Mouse (Mus musculus) heart, postnatal 0 days (tissue): ENCODE measurements around the gene Prkca. TPM values are rescaled to one million over a fixed set of nuclear protein-coding genes. Genes with fewer than 3 reads are reported as not detected.

Source experiments
- ATAC-seq: fragments of 200-750 bp; cut with Nextera tagmentation; 2 replicates; pipeline ENCODE4 v1.8.0; 2017; ENCODE audit warnings: low read depth, moderate number of reproducible peaks, moderate library complexity; ENCODE audit not compliant: insufficient read depth
- DNase-seq: peaks from one replicate; pipeline ENCODE4 v3.0.0-alpha.2; 2016; ENCODE audit warnings: low spot score
- H3K27ac ChIP-seq: fragments of 300-500 bp; sonication (generic); 2 replicates; pipeline ENCODE4 v1.5.1; 2014; ENCODE audit warnings: low read depth, mild to moderate bottlenecking
- H3K27me3 ChIP-seq: fragments of 300-500 bp; sonication (generic); 2 replicates; pipeline ENCODE4 v1.6.1; 2014; ENCODE audit warnings: low read length, mixed read lengths; ENCODE audit not compliant: control insufficient read depth, insufficient read depth
- H3K36me3 ChIP-seq: fragments of 300-500 bp; sonication (generic); replicated peaks from 2 replicates; pipeline ENCODE4 v1.6.1; 2014; ENCODE audit warnings: low read length, mixed read lengths; ENCODE audit not compliant: control insufficient read depth, insufficient read depth
- H3K4me1 ChIP-seq: fragments of 300-500 bp; sonication (generic); 2 replicates; pipeline ENCODE4 v1.6.1; 2014; ENCODE audit warnings: antibody characterized with exemption; ENCODE audit not compliant: control insufficient read depth, insufficient read depth
- H3K4me2 ChIP-seq: fragments of 300-500 bp; sonication (generic); 2 replicates; pipeline ENCODE4 v1.6.1; 2014; ENCODE audit warnings: low read depth, mild to moderate bottlenecking, low read length, moderate library complexity
- H3K4me3 ChIP-seq: fragments of 300-500 bp; sonication (generic); 2 replicates; pipeline ENCODE4 v1.5.1; 2014; ENCODE audit warnings: low read depth, low read length
- H3K9ac ChIP-seq: fragments of 300-500 bp; sonication (generic); replicated peaks from 2 replicates; pipeline ENCODE4 v1.6.1; 2014; ENCODE audit warnings: low read depth, low read length, mixed read lengths
- H3K9me3 ChIP-seq: fragments of 300-500 bp; sonication (generic); replicated peaks from 2 replicates; pipeline ENCODE4 v1.6.1; 2016; ENCODE audit warnings: low read length; ENCODE audit not compliant: control insufficient read depth
- CTCF ChIP-seq: IDR thresholded peaks from 2 replicates; pipeline ENCODE4 v1.5.1; 2016; ENCODE audit warnings: antibody characterized with exemption, control low read depth, low read depth
- EP300 ChIP-seq: IDR thresholded peaks from 2 replicates; pipeline ENCODE4 v1.6.1; 2016; ENCODE audit warnings: antibody characterized with exemption, low read depth
- WGBS: fragments of 180-500 bp; shearing (Covaris S2); extraction: QIAGEN DNeasy Blood & Tissue Kit; methylation state at CpG from one replicate; pipeline ENCODE4 v1.1.7; 2014; 5-methylcytosine and 5-hydroxymethylcytosine counted together
- polyA plus RNA-seq: library from polyadenylated mRNA; unstranded; fragments of >200 nt; fragmentation: Nextera tagmentation; extraction: Ambion mirVana; gene quantifications from 2 replicates; pipeline ENCODE4 v1.2.1, GENCODE M21; 2015
- total RNA-seq: library from RNA; depleted of rRNA; stranded (reverse); fragments of >200 nt; gene quantifications from 2 replicates; pipeline ENCODE4 v1.2.3, GENCODE M21; 2014; ENCODE audit warnings: low replicate concordance

Gene Prkca
- total and polyA plus RNA-seq, 2 experiments from 2014 or later = 7.0 to 11.2 TPM

GRCm38 (mm10) chr11:108216064-108216463 is 127.7 kb downstream of the Prkca start:
- H3K36me3 ChIP-seq = no peaks in the 10 kb centered on the region
- peak overlapping the region; percentile 62 for H3K27ac ChIP-seq
- no peaks in the 10 kb centered on the region for H3K9me3 ChIP-seq
- peaks cover 15% of the 10 kb centered on the region for H3K4me1 ChIP-seq
- TF ChIP-seq CTCF (no peak), EP300 (no peak)
- no peak overlapping the region for H3K4me3 ChIP-seq
- H3K9ac ChIP-seq = no peak overlapping the region
- WGBS = 89% methylated on average over 7 of the region's 7 CpGs
- ATAC-seq = no peak
- H3K4me2 ChIP-seq = no peak overlapping the region
- no peaks in the 10 kb centered on the region for H3K27me3 ChIP-seq
- DNase-seq = no peak

- 18% methylated on average over 8 of the region's 8 CpGs for WGBS
- Histone ChIP-seq H3K27ac (peak overlapping the region; percentile 62), H3K9me3 (no peaks in the 10 kb centered on the region), H3K36me3 (no peaks in the 10 kb centered on the region), H3K4me3 (peak overlapping the region; percentile 2; the same call in 1 of the 2 replicates), H3K4me1 (peaks cover 15% of the 10 kb centered on the region), H3K9ac (no peak overlapping the region), H3K27me3 (no peaks in the 10 kb centered on the region), H3K4me2 (peak overlapping the region; percentile 41)
- DNase-seq (peak; percentile 90), ATAC-seq (peak; percentile 93)
- TF ChIP-seq CTCF = no peak
- TF ChIP-seq EP300 = no peak
Measured at GRCm38 (mm10) chr11:108215466-108215865, 128.3 kb downstream of the Prkca start.

GRCm38 (mm10) chr11:108214521-108215223 is 129.1 kb downstream of the Prkca start:
- no peak for TF ChIP-seq EP300
- no peak for TF ChIP-seq CTCF
- Histone ChIP-seq H3K36me3 (no peaks in the 10 kb centered on the region), H3K27ac (peak overlapping the region; percentile 62), H3K9me3 (no peaks in the 10 kb centered on the region), H3K4me3 (peak overlapping the region; percentile 2; the same call in 1 of the 2 replicates), H3K27me3 (no peaks in the 10 kb centered on the region), H3K4me2 (peak overlapping the region; percentile 41), H3K4me1 (peaks cover 15% of the 10 kb centered on the region), H3K9ac (no peak overlapping the region)
- ATAC-seq = no peak
- DNase-seq = no peak
- WGBS = 69% methylated on average over 11 of the region's 11 CpGs

GRCm38 (mm10) chr11:108213783-108214182 is 129.9 kb downstream of the Prkca start:
- H3K36me3 ChIP-seq = no peaks in the 10 kb centered on the region
- peaks cover 15% of the 10 kb centered on the region for H3K4me1 ChIP-seq
- ATAC-seq = no peak
- no peaks in the 10 kb centered on the region for H3K9me3 ChIP-seq
- no peak overlapping the region for H3K4me3 ChIP-seq
- H3K27me3 ChIP-seq = no peaks in the 10 kb centered on the region
- 87% methylated on average over 10 of the region's 10 CpGs for WGBS
- H3K27ac ChIP-seq = no peak overlapping the region
- no peak overlapping the region for H3K4me2 ChIP-seq
- no peak for DNase-seq
- H3K9ac ChIP-seq = no peak overlapping the region
- TF ChIP-seq CTCF (no peak), EP300 (no peak)

GRCm38 (mm10) chr11:108212638-108213037 is 131.1 kb downstream of the Prkca start:
- ATAC-seq = no peak
- 95% methylated on average over 5 of the region's 5 CpGs for WGBS

GRCm38 (mm10) chr11:108212030-108212429 is 131.7 kb downstream of the Prkca start:
- Histone ChIP-seq H3K4me3 (no peak overlapping the region), H3K4me2 (no peak overlapping the region), H3K9ac (no peak overlapping the region), H3K36me3 (no peaks in the 10 kb centered on the region), H3K27me3 (no peaks in the 10 kb centered on the region), H3K9me3 (no peaks in the 10 kb centered on the region), H3K4me1 (peaks cover 15% of the 10 kb centered on the region), H3K27ac (no peak overlapping the region)
- TF ChIP-seq CTCF (no peak), EP300 (no peak)
- ATAC-seq (no peak), DNase-seq (no peak)
- 82% methylated on average over 6 of the region's 6 CpGs for WGBS

More at GRCm38 (mm10) chr11:108212638-108213037, 131.1 kb downstream of the Prkca start:
- H3K9me3 ChIP-seq = no peaks in the 10 kb centered on the region
- peaks cover 15% of the 10 kb centered on the region for H3K4me1 ChIP-seq
- H3K27ac ChIP-seq = no peak overlapping the region
- no peak for DNase-seq
- no peak overlapping the region for H3K9ac ChIP-seq
- H3K4me2 ChIP-seq = no peak overlapping the region
- no peak overlapping the region for H3K4me3 ChIP-seq
- no peaks in the 10 kb centered on the region for H3K36me3 ChIP-seq
- no peaks in the 10 kb centered on the region for H3K27me3 ChIP-seq
- TF ChIP-seq CTCF = peak; percentile 8; the same call in 1 of the 2 replicates
- TF ChIP-seq EP300 = no peak
